In genomic region chr2:29696207-29696800, GRCm38 (mm10) we compare ENCODE assay signal across 18 mouse cellular contexts. TPM values are rescaled to one million over a fixed set of nuclear protein-coding genes. Genes with fewer than 3 reads are reported as not detected.
"Had no signal": no experiment of that assay in that cellular context is flagged by ENCODE, and none has a peak within 500 bp of the region (broad histone marks: within the 10 kb centered on the region; RNA-seq: fewer than 3 reads in every experiment).

No protein-coding gene starts in this region.

- H3K9ac ChIP-seq: limb, embryonic 12.5 days; limb, embryonic 15.5 days; liver, embryonic 14.5 days; liver, postnatal 0 days; lung, embryonic 14.5 days had no signal

- H3K9me3 ChIP-seq: limb, embryonic 12.5 days; limb, embryonic 15.5 days had no signal

- H3K4me3 ChIP-seq: limb, embryonic 12.5 days; limb, embryonic 15.5 days had no signal

- H3K4me1 ChIP-seq: limb, embryonic 12.5 days had no signal

- H3K27me3 ChIP-seq: limb, embryonic 12.5 days; limb, embryonic 15.5 days had no signal

- H3K27ac ChIP-seq: limb, embryonic 12.5 days; limb, embryonic 15.5 days; liver, embryonic 14.5 days; macrophage had no signal

- DNase-seq: left cerebral cortex, postnatal 4 days; liver, postnatal 0 days; lung, embryonic 14.5 days; midbrain, embryonic 14.5 days; right cerebral cortex, postnatal 14 days; right cerebral cortex, postnatal 4 days; thymus, adult 18-20 months; thymus, postnatal 36 days had no signal

- H3K4me2 ChIP-seq: limb, embryonic 12.5 days; limb, embryonic 15.5 days; liver, embryonic 11.5 days; lung, embryonic 14.5 days had no signal

- ATAC-seq: intestine, embryonic 16.5 days; liver, postnatal 0 days; lung, postnatal 0 days had no signal

RNA-seq across cellular contexts. Expression of gene Gm13420, which starts 55.2 kb away (rescaled TPM):
- total RNA-seq: megakaryocyte, adult 5-6 weeks had no signal
- polyA plus RNA-seq: limb, embryonic 12.5 days; limb, embryonic 15.5 days; macrophage; midbrain, embryonic 14.5 days; neural tube, embryonic 11.5 days; urinary bladder, adult 2 months had no signal
